In the genomic region with DNA sequence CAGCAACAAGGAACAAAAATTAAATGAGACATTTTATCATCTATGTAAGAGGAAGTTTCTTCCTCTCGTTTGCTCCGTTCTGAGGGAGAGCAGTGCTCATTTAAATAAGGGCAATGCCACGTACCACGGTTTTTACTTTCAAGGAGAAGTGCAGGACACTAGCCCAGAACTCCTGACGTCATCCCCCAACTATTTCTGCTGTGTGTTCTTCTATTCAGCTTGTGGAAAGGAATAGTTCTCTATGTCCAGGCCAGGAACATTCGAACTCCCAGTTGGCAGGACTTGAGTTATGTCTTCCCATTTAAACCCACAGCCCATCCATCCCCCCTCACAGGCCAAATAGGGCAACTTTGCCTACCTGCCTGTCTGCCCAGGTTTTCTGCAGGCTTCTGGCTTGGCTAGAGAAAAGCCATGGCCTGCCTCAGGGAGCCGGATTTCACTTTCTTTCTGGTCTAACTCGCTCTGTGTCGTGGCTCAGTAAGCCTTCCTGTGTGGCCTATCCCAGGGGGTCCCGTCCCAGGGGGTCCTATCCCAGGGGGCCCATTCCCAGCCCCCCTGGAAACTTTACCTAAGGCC, we compare ENCODE assay signal across 7 mouse cellular contexts. TPM values are rescaled to one million over a fixed set of nuclear protein-coding genes. Genes with fewer than 3 reads are reported as not detected.
DNase-seq lines count a peak whose midpoint lies in the region; ATAC-seq and TF ChIP-seq lines count a peak whose summit lies in the region.

No protein-coding gene starts in this region.

- no peak for TF ChIP-seq CTCF in CH12.LX (conservative IDR thresholded peaks at IDR 0.05 in 1 of 2, IDR thresholded peaks at IDR 0.05 in 1 of 2; ENCODE audit: low read depth in 2 of 2, low read length in 2 of 2)
- TF ChIP-seq CTCF in embryonic fibroblast, embryonic 13.5 days (IDR thresholded peaks at IDR 0.05; ENCODE audit: borderline replicate concordance, insufficient read depth, low read length): no peak
- no peak for TF ChIP-seq CTCF in stomach, postnatal 0 days (IDR thresholded peaks at IDR 0.05; ENCODE audit: low read depth)

- 0 out of 2 replicates have a peak, but pooled peaks have one; percentile 31 for TF ChIP-seq EP300 in CH12.LX (IDR thresholded peaks at IDR 0.05; ENCODE audit: low read length)
- no peak for TF ChIP-seq EP300 in stomach, postnatal 0 days (optimal IDR thresholded peaks at IDR 0.05)

- H3K4me3 ChIP-seq in CH12.LX (replicated peaks in 1 of 3; ENCODE audit: low read depth in 2 of 3, low read length in 2 of 3, poor library complexity in 1 of 3): peak overlapping the region; percentile 52 to 78 (median 67)
- peak overlapping the region; percentile 91 for H3K4me3 ChIP-seq in embryonic fibroblast, embryonic 13.5 days (ENCODE audit: insufficient read depth, low read length)
- peak overlapping the region; percentile 85 for H3K4me3 ChIP-seq in heart, embryonic 16.5 days (ENCODE audit: low read length)
- H3K4me3 ChIP-seq in stomach, postnatal 0 days (ENCODE audit: low read depth, low read length): peak overlapping the region; percentile 70

- peak; percentile 34; the same call in 1 of the 2 replicates for TF ChIP-seq POLR2A in CH12.LX (IDR thresholded peaks at IDR 0.05; ENCODE audit: low read depth, low read length)
- peak; percentile 83 for TF ChIP-seq POLR2A in embryonic fibroblast, embryonic 13.5 days (IDR thresholded peaks at IDR 0.05; ENCODE audit: low read depth, low read length)

- H3K27ac ChIP-seq in CH12.LX (ENCODE audit: insufficient read depth, low read depth): peak overlapping the region; percentile 81
- peak overlapping the region; percentile 85 for H3K27ac ChIP-seq in embryonic fibroblast, embryonic 13.5 days (ENCODE audit: insufficient read depth, low read length)
- H3K27ac ChIP-seq in heart, embryonic 16.5 days (ENCODE audit: low read length): peak overlapping the region; percentile 98
- H3K27ac ChIP-seq in stomach, postnatal 0 days (replicated peaks): peak overlapping the region; percentile 94

- WGBS in heart, embryonic 16.5 days: 5% methylated on average over 10 of the region's 10 CpGs
- WGBS in stomach, postnatal 0 days: 2% methylated on average over 10 of the region's 10 CpGs

- H3K27me3 ChIP-seq in CH12.LX (replicated peaks): no peaks in the 10 kb centered on the region
- H3K27me3 ChIP-seq in heart, embryonic 16.5 days (ENCODE audit: control insufficient read depth, insufficient read depth, low read length): no peaks in the 10 kb centered on the region
- no peaks in the 10 kb centered on the region for H3K27me3 ChIP-seq in stomach, postnatal 0 days (ENCODE audit: control insufficient read depth, insufficient read depth, low read length)

- no peaks in the 10 kb centered on the region for H3K9me3 ChIP-seq in CH12.LX (replicated peaks; ENCODE audit: low read length)
- no peaks in the 10 kb centered on the region for H3K9me3 ChIP-seq in heart, embryonic 16.5 days (replicated peaks; ENCODE audit: control insufficient read depth, low read length)
- H3K9me3 ChIP-seq in stomach, postnatal 0 days (ENCODE audit: control insufficient read depth, low read length): no peaks in the 10 kb centered on the region

- TF ChIP-seq RAD21 in CH12.LX (IDR thresholded peaks at IDR 0.05; ENCODE audit: low read depth, low read length): no peak

- in situ Hi-C loops in CH12.LX (cut with MboI; ENCODE audit: low pct_ligation_motif_present, low pct_unique_long_range_greater_than_20kb, low sequenced_read_pairs): loop anchor here (10.0 to 25.0 kb wide), 2 partner anchors 118 to 1590 kb away; no protein-coding TSS in a partner anchor

- H3K4me1 ChIP-seq in CH12.LX (ENCODE audit: control insufficient read depth in 1 of 2, insufficient read depth in 2 of 2): peaks cover 6 to 51% of the 10 kb centered on the region in 2 experiments
- H3K4me1 ChIP-seq in embryonic fibroblast, embryonic 13.5 days (ENCODE audit: control insufficient read depth, insufficient read depth, low read length): peaks cover 15% of the 10 kb centered on the region
- H3K4me1 ChIP-seq in heart, embryonic 16.5 days (ENCODE audit: control insufficient read depth, insufficient read depth, low read length): peaks cover 45% of the 10 kb centered on the region
- peaks cover 3% of the 10 kb centered on the region; the same call in 1 of the 2 replicates for H3K4me1 ChIP-seq in stomach, postnatal 0 days (replicated peaks; ENCODE audit: control insufficient read depth, insufficient read depth)

- ATAC-seq in heart, embryonic 16.5 days (replicated peaks; ENCODE audit: extremely low read depth, insufficient read depth, low FRiP score): peak; percentile 43
- ATAC-seq in megakaryocyte progenitor cell, adult 5-6 weeks (replicated peaks; ENCODE audit: poor library complexity): peak; percentile 33
- ATAC-seq in stomach, postnatal 0 days (ENCODE audit: low FRiP score, low TSS enrichment): peak; percentile 20; the same call in 1 of the 2 replicates

- dilution Hi-C loops in CH12.LX (cut with MboI; ENCODE audit: extremely low pct_ligation_motif_present, extremely low pct_unique_long_range_greater_than_20kb, low sequenced_read_pairs): no loop called here

- peaks cover 49% of the 10 kb centered on the region for H3K79me2 ChIP-seq in CH12.LX (replicated peaks; ENCODE audit: control insufficient read depth, extremely low read depth, insufficient read depth, poor library complexity, severe bottlenecking)

- DNase-seq in CH12.LX (ENCODE audit: extremely low read depth) (peak; percentile 81), R1 (ENCODE audit: low read depth, low spot score) (peak; percentile 61)
- DNase-seq in kidney, postnatal 10 days: peak; percentile 68
- peak; percentile 63 for DNase-seq in stomach, postnatal 0 days (ENCODE audit: low spot score)

- H3K9ac ChIP-seq in CH12.LX (ENCODE audit: insufficient read depth, low read depth): peak overlapping the region; percentile 98
- H3K9ac ChIP-seq in heart, embryonic 16.5 days (ENCODE audit: low read length): peak overlapping the region; percentile 87
- peak overlapping the region; percentile 68 for H3K9ac ChIP-seq in stomach, postnatal 0 days (ENCODE audit: low read length)

- H3K4me2 ChIP-seq in CH12.LX (ENCODE audit: insufficient read depth, low read depth, poor library complexity, severe bottlenecking): peak overlapping the region; percentile 93
- peak overlapping the region; percentile 97 for H3K4me2 ChIP-seq in heart, embryonic 16.5 days (ENCODE audit: low read depth, low read length)
- peak overlapping the region; percentile 77 for H3K4me2 ChIP-seq in stomach, postnatal 0 days (replicated peaks; ENCODE audit: low read depth)

- H3K36me3 ChIP-seq in CH12.LX (replicated peaks in 1 of 2; ENCODE audit: control insufficient read depth in 1 of 2, insufficient read depth in 1 of 2, low read length in 1 of 2): peaks cover 0 to 7% of the 10 kb centered on the region in 2 experiments
- H3K36me3 ChIP-seq in heart, embryonic 16.5 days (ENCODE audit: control insufficient read depth, insufficient read depth): no peaks in the 10 kb centered on the region
- H3K36me3 ChIP-seq in stomach, postnatal 0 days (ENCODE audit: control insufficient read depth, insufficient read depth, low read length): no peaks in the 10 kb centered on the region

TF ChIP-seq in CH12.LX, 34 proteins besides CTCF, POLR2A, EP300 and RAD21:
- peak; percentile 54 for TF ChIP-seq ETS1 (conservative IDR thresholded peaks at IDR 0.05; ENCODE audit: low read depth, low read length)
- TF ChIP-seq TCF12 (IDR thresholded peaks at IDR 0.05; ENCODE audit: low read depth, low read length): no peak
- TF ChIP-seq USF1 (IDR thresholded peaks at IDR 0.05; ENCODE audit: low read depth, low read length): no peak
- peak; percentile 58; the same call in 1 of the 2 replicates for TF ChIP-seq MXI1 (IDR thresholded peaks at IDR 0.05; ENCODE audit: low read depth, low read length)
- 0 out of 2 replicates have a peak, but pooled peaks have one; percentile 56 for TF ChIP-seq IRF4 (IDR thresholded peaks at IDR 0.05; ENCODE audit: low read depth, low read length)
- no peak for TF ChIP-seq SIN3A (IDR thresholded peaks at IDR 0.05; ENCODE audit: low read length)
- TF ChIP-seq MAFK (IDR thresholded peaks at IDR 0.05; ENCODE audit: insufficient replicate concordance, low read length): peak; percentile 49; the same call in 1 of the 2 replicates
- peak; percentile 12; the same call in 1 of the 2 replicates for TF ChIP-seq BHLHE40 (IDR thresholded peaks at IDR 0.05; ENCODE audit: low read depth, low read length)
- peak; percentile 75 for TF ChIP-seq TBP (conservative IDR thresholded peaks at IDR 0.05; ENCODE audit: low read depth, low read length)
- peak; percentile 64 for TF ChIP-seq JUND (conservative IDR thresholded peaks at IDR 0.05; ENCODE audit: low read depth, low read length)
- TF ChIP-seq ZNF384 (IDR thresholded peaks at IDR 0.05; ENCODE audit: low read depth, low read length): 0 out of 2 replicates have a peak, but pooled peaks have one; percentile 3
- peak; percentile 60 for TF ChIP-seq JUN (IDR thresholded peaks at IDR 0.05; ENCODE audit: insufficient read depth, low read depth, low read length)
- TF ChIP-seq GABPA (IDR thresholded peaks at IDR 0.05; ENCODE audit: insufficient replicate concordance, low read depth, low read length): no peak

RNA-seq across cellular contexts. Expression of a gene that starts 1.7 kb away (rescaled TPM):
- 19.6 and 23.9 TPM in 2 replicates for total RNA-seq in CH12.LX (2012; rRNA removed)
- 23.7 and 23.8 TPM in 2 replicates for total RNA-seq in CH12.LX (2014; rRNA removed)
- 21.8 and 28.9 TPM in 2 replicates for polyA plus RNA-seq in CH12.LX (2012; ENCODE audit: insufficient read length, low read depth)
- 207 and 222 TPM in 2 replicates for polyA plus RNA-seq in embryonic fibroblast, embryonic 13.5 days (2011; ENCODE audit: insufficient read length, low read depth, missing spikeins)
- 129 and 142 TPM in 2 replicates for polyA plus RNA-seq in heart, embryonic 16.5 days (2015; fragmentation: Nextera tagmentation; extraction: Ambion mirVana)
- 94.4 and 97.8 TPM in 2 replicates for total RNA-seq in megakaryocyte progenitor cell, adult 5-6 weeks (2015)
- total RNA-seq in megakaryocyte progenitor cell, adult 5-6 weeks (2017): 63.2 and 70.4 TPM in 2 replicates
- polyA plus RNA-seq in stomach, postnatal 0 days (2015; fragmentation: Nextera tagmentation; extraction: Ambion mirVana): 101 and 104 TPM in 2 replicates

Comparison
In these comparisons a context has a peak if more than half of its experiments do, and no peak if none do; other contexts are left out.
1. Peak in every context shown above with its lines: DNase-seq, ATAC-seq, H3K4me3 ChIP-seq and H3K27ac ChIP-seq.